Mouse (Mus musculus): Measurements from ENCODE around the gene Fbxo46. TPM values are rescaled to one million over a fixed set of nuclear protein-coding genes. Genes with fewer than 3 reads are reported as not detected.

The Fbxo46 gene
- polyA plus RNA-seq, 1 experiment, result 49.3 TPM

GRCm38 (mm10) chr7:19093174-19093521, 26.5 kb upstream of the Fbxo46 start:
- Histone ChIP-seq H3K4me3 (ENCODE audit: control insufficient read depth, low read depth, low read length) (peak overlapping the region; percentile 4), H3K4me1 (ENCODE audit: control insufficient read depth, insufficient read depth, low read length) (peaks cover 48% of the 10 kb centered on the region), H3K27ac (ENCODE audit: control insufficient read depth, insufficient read depth, low read depth, low read length) (peak overlapping the region; percentile 40), H3K27me3 (ENCODE audit: control insufficient read depth, insufficient read depth, low read length) (no peaks in the 10 kb centered on the region), H3K36me3 (ENCODE audit: control insufficient read depth, insufficient read depth, low read length) (no peaks in the 10 kb centered on the region; the same call in 1 of the 2 replicates)
- 0 out of 2 replicates have a peak, but pooled peaks have one; percentile 22 for TF ChIP-seq POLR2A (IDR thresholded peaks at IDR 0.05; ENCODE audit: control insufficient read depth, low read depth, low read length)
- TF ChIP-seq CTCF (IDR thresholded peaks at IDR 0.05; ENCODE audit: control insufficient read depth, insufficient read depth, insufficient replicate concordance, low read depth, low read length), result peak; percentile 73

- H3K36me3 ChIP-seq (ENCODE audit: control insufficient read depth, insufficient read depth, low read length), result no peaks in the 10 kb centered on the region; the same call in 1 of the 2 replicates
- peak overlapping the region; percentile 73 for H3K4me3 ChIP-seq (ENCODE audit: control insufficient read depth, low read depth, low read length)
- no peak for TF ChIP-seq CTCF (IDR thresholded peaks at IDR 0.05; ENCODE audit: control insufficient read depth, insufficient read depth, insufficient replicate concordance, low read depth, low read length)
- TF ChIP-seq POLR2A (IDR thresholded peaks at IDR 0.05; ENCODE audit: control insufficient read depth, low read depth, low read length), result peak; percentile 42; the same call in 1 of the 2 replicates
- no peaks in the 10 kb centered on the region for H3K27me3 ChIP-seq (ENCODE audit: control insufficient read depth, insufficient read depth, low read length)
- H3K4me1 ChIP-seq (ENCODE audit: control insufficient read depth, insufficient read depth, low read length), result peaks cover 48% of the 10 kb centered on the region
- H3K27ac ChIP-seq (ENCODE audit: control insufficient read depth, insufficient read depth, low read depth, low read length), result peak overlapping the region; percentile 62
These were observed 25.9 kb upstream of the Fbxo46 start for GRCm38 (mm10) chr7:19093537-19094385.

- H3K36me3 ChIP-seq (ENCODE audit: control insufficient read depth, insufficient read depth, low read length), result no peaks in the 10 kb centered on the region; the same call in 1 of the 2 replicates
- H3K4me1 ChIP-seq (ENCODE audit: control insufficient read depth, insufficient read depth, low read length), result peaks cover 48% of the 10 kb centered on the region
- no peaks in the 10 kb centered on the region for H3K27me3 ChIP-seq (ENCODE audit: control insufficient read depth, insufficient read depth, low read length)
- peak within 1 kb of the TSS; percentile 76 for H3K4me3 ChIP-seq (ENCODE audit: control insufficient read depth, low read depth, low read length)
- H3K27ac ChIP-seq (ENCODE audit: control insufficient read depth, insufficient read depth, low read depth, low read length), result peak within 1 kb of the TSS; percentile 62
- TF ChIP-seq CTCF (IDR thresholded peaks at IDR 0.05; ENCODE audit: control insufficient read depth, insufficient read depth, insufficient replicate concordance, low read depth, low read length), result no peak
- TF ChIP-seq POLR2A (IDR thresholded peaks at IDR 0.05; ENCODE audit: control insufficient read depth, low read depth, low read length), result no peak
These were observed 25.2 kb upstream of the Fbxo46 start, which contains the start of gene Six5 for GRCm38 (mm10) chr7:19094471-19094825. TSS of gene Six5 (plus strand) at chr7:19094594.

- H3K36me3 ChIP-seq (ENCODE audit: control insufficient read depth, insufficient read depth, low read length), result no peaks in the 10 kb centered on the region; the same call in 1 of the 2 replicates
- H3K27me3 ChIP-seq (ENCODE audit: control insufficient read depth, insufficient read depth, low read length), result no peaks in the 10 kb centered on the region
- H3K4me1 ChIP-seq (ENCODE audit: control insufficient read depth, insufficient read depth, low read length), result peaks cover 48% of the 10 kb centered on the region
- TF ChIP-seq CTCF (IDR thresholded peaks at IDR 0.05; ENCODE audit: control insufficient read depth, insufficient read depth, insufficient replicate concordance, low read depth, low read length), result no peak
- TF ChIP-seq POLR2A (IDR thresholded peaks at IDR 0.05; ENCODE audit: control insufficient read depth, low read depth, low read length), result no peak
- H3K27ac ChIP-seq (ENCODE audit: control insufficient read depth, insufficient read depth, low read depth, low read length), result peak overlapping the region; percentile 5
- peak overlapping the region; percentile 76 for H3K4me3 ChIP-seq (ENCODE audit: control insufficient read depth, low read depth, low read length)
These were observed 24.6 kb upstream of the Fbxo46 start for GRCm38 (mm10) chr7:19094826-19095750.

- no peak overlapping the region for H3K4me3 ChIP-seq (ENCODE audit: control insufficient read depth, low read depth, low read length)
- TF ChIP-seq POLR2A (IDR thresholded peaks at IDR 0.05; ENCODE audit: control insufficient read depth, low read depth, low read length), result no peak
- TF ChIP-seq CTCF (IDR thresholded peaks at IDR 0.05; ENCODE audit: control insufficient read depth, insufficient read depth, insufficient replicate concordance, low read depth, low read length), result no peak
- no peaks in the 10 kb centered on the region; the same call in 1 of the 2 replicates for H3K36me3 ChIP-seq (ENCODE audit: control insufficient read depth, insufficient read depth, low read length)
- H3K4me1 ChIP-seq (ENCODE audit: control insufficient read depth, insufficient read depth, low read length), result peaks cover 48% of the 10 kb centered on the region
- no peak overlapping the region for H3K27ac ChIP-seq (ENCODE audit: control insufficient read depth, insufficient read depth, low read depth, low read length)
- no peaks in the 10 kb centered on the region for H3K27me3 ChIP-seq (ENCODE audit: control insufficient read depth, insufficient read depth, low read length)
These were observed 23.9 kb upstream of the Fbxo46 start for GRCm38 (mm10) chr7:19095751-19096110.

GRCm38 (mm10) chr7:19096421-19096976, 23.2 kb upstream of the Fbxo46 start:
- Histone ChIP-seq H3K4me1 (ENCODE audit: control insufficient read depth, insufficient read depth, low read length) (peaks cover 43% of the 10 kb centered on the region), H3K36me3 (ENCODE audit: control insufficient read depth, insufficient read depth, low read length) (no peaks in the 10 kb centered on the region; the same call in 1 of the 2 replicates), H3K27ac (ENCODE audit: control insufficient read depth, insufficient read depth, low read depth, low read length) (no peak overlapping the region), H3K4me3 (ENCODE audit: control insufficient read depth, low read depth, low read length) (no peak overlapping the region), H3K27me3 (ENCODE audit: control insufficient read depth, insufficient read depth, low read length) (no peaks in the 10 kb centered on the region)
- no peak for TF ChIP-seq POLR2A (IDR thresholded peaks at IDR 0.05; ENCODE audit: control insufficient read depth, low read depth, low read length)
- TF ChIP-seq CTCF (IDR thresholded peaks at IDR 0.05; ENCODE audit: control insufficient read depth, insufficient read depth, insufficient replicate concordance, low read depth, low read length), result no peak

Measured in testis, adult 2 months (tissue).